Mouse (Mus musculus) cerebellum, adult 2 months (tissue): ENCODE measurements around the gene Alk.

Experiments
- CTCF ChIP-seq: fragments of 200-500 bp; IDR thresholded peaks from 2 replicates; pipeline ENCODE4 v1.5.1; 2011; ENCODE audit warnings: low read depth, mild to moderate bottlenecking, control low read depth, low read length, moderate library complexity, borderline replicate concordance; ENCODE audit not compliant: insufficient read depth
- POLR2A ChIP-seq: fragments of 200-500 bp; IDR thresholded peaks from 2 replicates; pipeline ENCODE4 v1.6.1; 2011; ENCODE audit warnings: low read length, control low read depth, borderline replicate concordance; ENCODE audit not compliant: insufficient read depth

DNA sequence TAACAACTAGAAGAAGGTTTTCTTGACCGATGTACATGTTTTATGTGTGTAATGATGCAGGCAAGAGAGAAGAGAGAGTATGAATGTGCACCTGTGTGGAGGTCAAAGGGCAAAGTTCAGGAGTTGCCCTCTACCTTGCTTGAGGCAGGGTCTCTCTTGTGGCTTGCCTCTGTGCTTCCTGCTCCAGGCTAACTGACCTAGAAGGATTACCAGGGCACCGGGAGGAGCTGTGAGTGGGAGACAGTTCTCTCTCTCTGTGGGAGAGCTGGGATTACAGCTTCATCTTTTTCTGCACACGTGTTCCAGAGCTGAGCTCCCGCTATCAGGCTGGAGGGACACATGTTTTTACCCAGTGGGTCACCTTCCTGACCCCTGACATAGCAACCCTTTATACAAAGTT, 127.5 kb downstream of the Alk start:
- no peak for TF ChIP-seq CTCF
- TF ChIP-seq POLR2A, result no peak
